Mouse (Mus musculus) cerebellum, adult 18-20 months (tissue): ENCODE measurements around the gene Ptges3l.
"Not testable (repeated sequence)": the region's sequence is repeated elsewhere in the genome, so short reads cannot be mapped to it uniquely, and the experiment has no call there.

Experiments used
- DNase-seq, 2 experiments: peaks; one replicate each; pipeline ENCODE4 v3.0.0; 2021

The Ptges3l gene

GRCm38 (mm10) chr11:101418991-101419390 lies 6.1 kb downstream of the Ptges3l start:
- no peak for DNase-seq

- peak; percentile 85 to 94 for DNase-seq
These were observed 7.9 kb downstream of the Ptges3l start, which contains the start of gene Aarsd1 for GRCm38 (mm10) chr11:101417101-101417855. Aarsd1 (minus strand) TSS chr11:101417615.

GRCm38 (mm10) chr11:101416433-101417100 lies 8.6 kb downstream of the Ptges3l start:
- no peak for DNase-seq

GRCm38 (mm10) chr11:101415306-101415705 lies 9.8 kb downstream of the Ptges3l start:
- DNase-seq: no peak

- DNase-seq: peak; percentile 56 to 64
These were observed 30.0 kb downstream of the Ptges3l start for GRCm38 (mm10) chr11:101395110-101395509.

DNA sequence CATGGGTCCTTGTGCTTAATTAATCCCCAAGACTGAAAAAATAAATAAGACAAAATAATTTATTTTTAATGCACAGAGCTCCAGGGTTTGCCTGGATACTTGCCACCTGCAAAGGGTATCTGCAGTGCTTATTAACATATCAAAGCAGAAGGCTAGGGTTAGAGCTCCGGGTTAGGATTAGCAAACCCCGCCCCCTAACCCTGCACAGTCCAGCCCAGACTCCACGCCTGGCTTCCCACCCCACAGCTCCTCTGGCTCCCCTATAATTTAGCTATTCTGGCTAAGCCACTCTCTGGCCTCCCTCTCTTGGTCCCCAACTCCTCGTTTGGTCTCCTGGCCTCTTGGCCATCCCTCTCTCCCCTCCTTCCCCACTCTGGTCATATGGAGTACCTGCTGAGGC lies 43.3 kb downstream of the Ptges3l start:
- no peak for DNase-seq

DNA sequence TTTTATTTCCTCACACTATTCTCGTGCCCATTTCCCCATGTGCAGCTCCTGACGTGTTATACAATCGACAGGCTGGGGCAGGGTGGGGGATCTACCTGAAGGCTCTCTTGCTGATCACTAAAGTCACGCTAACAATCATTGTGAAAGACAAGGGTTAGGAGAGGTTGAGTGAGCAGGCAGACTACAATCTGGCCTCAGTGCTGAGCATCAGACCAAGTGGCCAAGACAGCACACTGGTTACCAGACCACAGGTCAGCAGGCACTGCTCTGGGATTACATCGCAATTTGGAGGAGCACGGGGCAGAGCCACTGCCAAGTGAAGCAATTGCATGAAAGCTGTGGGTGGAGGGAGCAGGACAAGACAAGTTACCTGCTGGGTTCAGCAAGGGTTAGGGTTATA lies 46.2 kb downstream of the Ptges3l start:
- DNase-seq: no peak

DNA sequence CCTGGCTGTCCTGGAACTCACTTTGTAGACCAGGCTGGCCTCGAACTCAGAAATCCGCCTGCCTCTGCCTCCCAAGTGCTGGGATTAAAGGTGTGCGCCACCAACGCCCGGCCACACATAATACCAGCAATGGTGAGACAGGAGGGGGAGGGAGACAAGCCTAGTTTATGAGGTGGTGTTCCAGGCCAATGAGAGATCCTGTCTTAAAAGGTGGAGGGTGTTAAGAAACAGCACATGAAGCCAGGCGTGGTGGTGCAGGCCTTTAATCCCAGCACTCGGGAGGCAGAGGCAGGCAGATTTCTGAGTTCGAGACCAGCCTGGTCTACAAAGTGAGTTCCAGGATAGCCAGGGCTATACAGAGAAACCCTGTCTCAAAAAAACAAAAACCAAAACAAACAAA lies 46.9 kb downstream of the Ptges3l start:
- not testable (repeated sequence) for DNase-seq

GRCm38 (mm10) chr11:101374421-101374938 lies 50.7 kb downstream of the Ptges3l start:
- DNase-seq: no peak

GRCm38 (mm10) chr11:101370141-101370540 lies 55.0 kb downstream of the Ptges3l start:
- DNase-seq: no peak
